Mouse (Mus musculus): ENCODE data around the gene Stt3b. TPM values are rescaled to one million over a fixed set of nuclear protein-coding genes. Genes with fewer than 3 reads are reported as not detected.

Stt3b gene
- total RNA-seq, 4 experiments from 2014 or later, result 73.3 to 82.4 (median 75.2) TPM

- no peak for DNase-seq (ENCODE audit: low spot score in 2 of 2)
Observed at GRCm38 (mm10) chr9:115215830-115216701, 94.2 kb downstream of the Stt3b start.

- no peak for DNase-seq (ENCODE audit: low spot score in 2 of 2)
Observed at GRCm38 (mm10) chr9:115214572-115215571, 95.3 kb downstream of the Stt3b start.

- no peak for DNase-seq (ENCODE audit: low spot score in 2 of 2)
Observed at GRCm38 (mm10) chr9:115213755-115214264, 96.4 kb downstream of the Stt3b start.

- no peak for DNase-seq (ENCODE audit: low spot score in 2 of 2)
Observed at GRCm38 (mm10) chr9:115210535-115210934, 99.7 kb downstream of the Stt3b start.

DNA sequence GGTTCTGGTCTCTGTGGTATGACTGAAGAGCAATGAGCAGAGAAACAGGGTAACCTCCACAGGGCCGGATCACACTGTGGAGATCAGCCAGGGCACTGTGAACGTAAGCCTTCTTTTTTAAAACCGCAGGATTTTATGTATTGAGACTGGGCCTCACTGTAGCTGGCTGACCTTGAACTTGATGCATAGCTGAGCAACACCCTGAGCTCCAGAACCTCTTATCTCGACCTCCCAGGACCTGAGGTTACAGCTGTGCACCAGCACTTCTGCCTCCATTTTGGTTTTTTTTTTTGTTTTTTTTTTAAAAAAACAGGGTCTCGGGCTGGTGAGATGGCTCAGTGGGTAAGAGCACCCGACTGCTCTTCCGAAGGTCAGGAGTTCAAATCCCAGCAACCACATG, 100.5 kb downstream of the Stt3b start:
- no peak for DNase-seq (ENCODE audit: low spot score in 2 of 2)

GRCm38 (mm10) chr9:115206219-115206618, 104.0 kb downstream of the Stt3b start:
- DNase-seq (ENCODE audit: low spot score in 2 of 2), result no peak

DNA sequence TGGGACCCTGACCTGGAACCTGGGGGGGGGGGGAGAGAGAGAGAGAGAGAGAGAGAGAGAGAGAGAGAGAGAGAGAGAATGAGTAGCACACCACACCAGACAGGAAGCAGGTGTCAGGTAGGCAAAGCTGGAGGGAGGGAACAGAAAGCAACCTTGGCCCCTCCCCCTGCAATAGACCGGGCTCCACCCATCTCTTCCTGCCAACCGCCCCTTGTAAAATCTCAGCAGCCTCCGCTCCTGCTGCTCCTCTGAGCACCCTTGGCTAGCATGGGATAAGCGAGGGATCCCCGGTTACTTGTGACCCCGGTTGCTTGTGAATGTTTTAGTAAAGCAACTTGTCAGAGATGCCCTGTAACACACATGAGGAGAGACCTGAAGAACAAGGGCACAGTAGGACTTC, 104.7 kb downstream of the Stt3b start:
- DNase-seq (ENCODE audit: low spot score in 2 of 2), result no peak

DNA sequence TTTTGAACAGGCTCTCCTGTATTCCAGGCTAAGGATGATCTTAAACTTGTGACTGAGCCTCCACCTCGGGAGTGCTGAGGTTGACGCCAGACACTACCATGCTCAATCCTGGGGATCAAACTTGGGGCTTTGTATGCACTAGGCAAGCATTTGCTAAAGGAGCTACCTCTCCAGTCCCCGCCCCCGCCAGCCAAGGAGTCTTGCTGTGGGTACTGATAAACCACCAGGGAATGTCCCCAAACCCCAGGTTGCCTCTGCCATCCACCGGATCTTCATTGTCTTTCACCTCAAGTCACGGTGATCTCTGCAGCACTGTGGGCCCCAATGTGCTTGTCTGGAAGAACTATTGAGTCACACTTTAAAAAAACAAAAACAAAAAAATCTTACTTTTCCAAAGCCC, 107.1 kb downstream of the Stt3b start:
- no peak for DNase-seq (ENCODE audit: low spot score in 2 of 2)

DNA sequence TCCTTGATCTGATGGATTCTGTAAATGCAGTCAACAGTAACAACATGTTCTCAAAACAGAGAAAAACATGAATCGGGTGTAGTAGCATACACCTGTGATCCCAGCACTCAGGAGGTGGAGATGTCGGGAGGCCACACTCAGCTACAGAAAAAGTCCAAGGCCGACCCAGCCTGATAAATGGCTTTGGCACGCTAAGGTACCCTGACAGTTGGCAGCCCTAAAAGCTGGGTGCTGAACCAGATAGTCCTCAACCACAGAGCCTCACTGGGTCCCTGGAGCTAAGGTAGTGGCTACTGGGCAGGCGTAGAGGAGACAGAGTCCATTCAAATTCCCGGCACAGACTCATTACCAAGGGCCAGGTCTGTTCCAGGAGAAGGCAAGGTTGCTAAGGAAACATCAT, 109.0 kb downstream of the Stt3b start:
- DNase-seq (ENCODE audit: low spot score in 2 of 2), result no peak

DNA sequence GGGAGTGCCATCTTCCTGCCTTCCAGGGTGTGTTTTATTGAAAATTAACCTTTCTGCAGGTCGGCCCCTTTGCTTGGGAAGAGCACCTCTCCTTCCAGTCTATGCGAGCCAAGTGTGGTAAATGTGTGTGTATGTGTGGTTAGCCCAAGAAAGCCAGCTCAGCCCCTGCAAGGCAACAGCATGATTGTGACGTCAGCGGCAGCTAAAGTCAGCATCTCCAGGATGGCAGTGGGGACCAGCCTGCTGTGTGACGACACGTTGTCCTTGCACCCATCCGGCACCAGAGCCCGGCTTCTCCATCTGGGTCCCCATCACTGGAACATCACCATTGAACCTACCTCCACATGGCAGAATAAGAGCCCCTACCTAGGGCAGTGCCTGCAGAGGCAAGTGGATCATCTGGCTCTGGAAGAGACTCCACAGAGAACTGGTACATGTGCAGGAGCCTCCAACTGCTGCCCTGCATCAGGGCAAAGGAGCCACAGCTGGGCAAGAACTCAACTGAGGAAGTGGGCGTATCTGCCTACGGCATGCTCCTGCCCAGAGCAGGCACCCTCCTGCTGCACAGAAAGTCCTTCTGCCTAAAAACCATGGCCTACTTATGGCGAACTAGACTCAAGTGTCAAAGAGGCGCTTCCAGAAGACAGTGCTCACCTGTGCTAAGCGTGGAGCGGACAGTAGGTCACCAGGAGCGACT, 109.9 kb downstream of the Stt3b start:
- DNase-seq (ENCODE audit: low spot score in 2 of 2), result no peak

- no peak for DNase-seq (ENCODE audit: low spot score in 2 of 2)
Observed at GRCm38 (mm10) chr9:115197082-115197481, 113.1 kb downstream of the Stt3b start.

- DNase-seq (ENCODE audit: low spot score in 2 of 2), result no peak
Observed at GRCm38 (mm10) chr9:115192890-115193289, 117.3 kb downstream of the Stt3b start.
